Mouse (Mus musculus) midbrain, embryonic 10.5 days (tissue): ENCODE data around the gene Tnfrsf26. TPM values are rescaled to one million over a fixed set of nuclear protein-coding genes. Genes with fewer than 3 reads are reported as not detected.
"Not testable (repeated sequence)": the region's sequence is repeated elsewhere in the genome, so short reads cannot be mapped to it uniquely, and the experiment has no call there.

Source experiments
- DNase-seq: peaks from one replicate; pipeline ENCODE4 v3.0.0-alpha.2; 2017; ENCODE audit warnings: low spot score
- H3K27ac ChIP-seq: fragments of 300-500 bp; sonication (generic); replicated peaks from 2 replicates; pipeline ENCODE4 v1.5.1; 2016; ENCODE audit warnings: mild to moderate bottlenecking
- H3K27me3 ChIP-seq: fragments of 300-500 bp; sonication (generic); 2 replicates; pipeline ENCODE4 v1.6.1; 2016; ENCODE audit warnings: low read depth, mild to moderate bottlenecking; ENCODE audit not compliant: poor library complexity, severe bottlenecking
- H3K36me3 ChIP-seq: fragments of 300-500 bp; sonication (generic); 2 replicates; pipeline ENCODE4 v1.6.1; 2016; ENCODE audit warnings: mild to moderate bottlenecking, moderate library complexity
- H3K4me1 ChIP-seq: fragments of 300-500 bp; sonication (generic); 2 replicates; pipeline ENCODE4 v1.6.1; 2016
- H3K4me3 ChIP-seq: fragments of 300-500 bp; sonication (generic); 2 replicates; pipeline ENCODE4 v1.5.1; 2016; ENCODE audit warnings: mild to moderate bottlenecking, moderate library complexity
- H3K9me3 ChIP-seq: fragments of 300-500 bp; sonication (generic); replicated peaks from 2 replicates; pipeline ENCODE4 v1.6.1; 2016; ENCODE audit warnings: mild to moderate bottlenecking
- WGBS: fragments of 180-500 bp; shearing (Covaris S2); methylation state at CpG from one replicate; pipeline ENCODE4 v1.1.7; 2016; 5-methylcytosine and 5-hydroxymethylcytosine counted together
- polyA plus RNA-seq: library from polyadenylated mRNA; unstranded; fragments of >200 nt; fragmentation: Nextera tagmentation; extraction: Ambion mirVana; gene quantifications from 2 replicates; pipeline ENCODE4 v1.2.1, GENCODE M21; 2016

Gene Tnfrsf26
- 0.29 and 0.41 TPM in 2 replicates for polyA plus RNA-seq

GRCm38 (mm10) chr7:143628540-143628939, at the start of gene Tnfrsf26:
Gene Tnfrsf26, minus strand, starts transcription at chr7:143628722.
- Histone ChIP-seq H3K4me1 (no peaks in the 10 kb centered on the region), H3K4me3 (no peak within 1 kb of the TSS), H3K27me3 (no peaks in the 10 kb centered on the region), H3K36me3 (no peaks in the 10 kb centered on the region), H3K9me3 (no peaks in the 10 kb centered on the region), H3K27ac (no peak within 1 kb of the TSS)
- no peak for DNase-seq
- 100% methylated on average over 1 of the region's 1 CpGs for WGBS

GRCm38 (mm10) chr7:143666427-143667311, 38.1 kb upstream of the Tnfrsf26 start:
- no peaks in the 10 kb centered on the region for H3K36me3 ChIP-seq
- H3K4me1 ChIP-seq = no peaks in the 10 kb centered on the region
- H3K4me3 ChIP-seq = no peak overlapping the region
- no peaks in the 10 kb centered on the region for H3K27me3 ChIP-seq
- no peak for DNase-seq
- H3K27ac ChIP-seq = no peak overlapping the region
- no peaks in the 10 kb centered on the region for H3K9me3 ChIP-seq

- 91% methylated on average over 2 of the region's 2 CpGs for WGBS
- H3K4me3 ChIP-seq = no peak overlapping the region
- no peak for DNase-seq
- H3K27ac ChIP-seq = no peak overlapping the region
- no peaks in the 10 kb centered on the region for H3K27me3 ChIP-seq
- no peaks in the 10 kb centered on the region for H3K9me3 ChIP-seq
- H3K4me1 ChIP-seq = no peaks in the 10 kb centered on the region
- no peaks in the 10 kb centered on the region for H3K36me3 ChIP-seq
Measured at GRCm38 (mm10) chr7:143663470-143663869, 34.9 kb upstream of the Tnfrsf26 start.

GRCm38 (mm10) chr7:143660797-143661196, 32.3 kb upstream of the Tnfrsf26 start:
- no peaks in the 10 kb centered on the region for H3K36me3 ChIP-seq
- no peak overlapping the region for H3K27ac ChIP-seq
- no peaks in the 10 kb centered on the region for H3K4me1 ChIP-seq
- DNase-seq = no peak
- H3K4me3 ChIP-seq = no peak overlapping the region
- no peaks in the 10 kb centered on the region for H3K9me3 ChIP-seq
- no peaks in the 10 kb centered on the region for H3K27me3 ChIP-seq

GRCm38 (mm10) chr7:143649769-143650346, 21.3 kb upstream of the Tnfrsf26 start:
- not testable (repeated sequence) for H3K27me3 ChIP-seq
- WGBS = 58% methylated on average over 10 of the region's 10 CpGs
- H3K4me3 ChIP-seq = peak overlapping the region; percentile 75

GRCm38 (mm10) chr7:143649034-143649768, 20.7 kb upstream of the Tnfrsf26 start, which contains the start of gene Tnfrsf22:
Gene Tnfrsf22, minus strand, starts transcription at chr7:143649661.
- WGBS = 2% methylated on average over 39 of the region's 39 CpGs
- peak within 1 kb of the TSS; percentile 78 for H3K27ac ChIP-seq
- no peaks in the 10 kb centered on the region for H3K36me3 ChIP-seq
- H3K9me3 ChIP-seq = peaks cover 9% of the 10 kb centered on the region; the same call in 1 of the 2 replicates
- no peaks in the 10 kb centered on the region for H3K4me1 ChIP-seq
- H3K4me3 ChIP-seq = peak within 1 kb of the TSS; percentile 75
- peak; percentile 86 for DNase-seq
- H3K27me3 ChIP-seq = no peaks in the 10 kb centered on the region

More at GRCm38 (mm10) chr7:143649769-143650346, 21.3 kb upstream of the Tnfrsf26 start:
- H3K36me3 ChIP-seq, H3K27ac ChIP-seq, H3K4me1 ChIP-seq, DNase-seq, H3K9me3 ChIP-seq: not testable (repeated sequence)

- H3K4me1 ChIP-seq = not testable (repeated sequence)
- 92% methylated on average over 2 of the region's 2 CpGs for WGBS
Measured at GRCm38 (mm10) chr7:143643949-143644348, 15.4 kb upstream of the Tnfrsf26 start.

GRCm38 (mm10) chr7:143636674-143637073, 8.2 kb upstream of the Tnfrsf26 start:
- 88% methylated on average over 1 of the region's 1 CpGs for WGBS
- Histone ChIP-seq H3K36me3 (peaks cover 6% of the 10 kb centered on the region; the same call in 1 of the 2 replicates), H3K4me1 (no peaks in the 10 kb centered on the region), H3K27ac (no peak overlapping the region), H3K9me3 (no peaks in the 10 kb centered on the region), H3K27me3 (no peaks in the 10 kb centered on the region), H3K4me3 (no peak overlapping the region)
- DNase-seq = no peak

More at GRCm38 (mm10) chr7:143643949-143644348, 15.4 kb upstream of the Tnfrsf26 start:
- H3K4me3 ChIP-seq, H3K9me3 ChIP-seq, H3K27me3 ChIP-seq, DNase-seq, H3K36me3 ChIP-seq, H3K27ac ChIP-seq: not testable (repeated sequence)

- H3K27me3 ChIP-seq = no peaks in the 10 kb centered on the region
- no peak for DNase-seq
- H3K4me1 ChIP-seq = no peaks in the 10 kb centered on the region
- 0 out of 2 replicates have a peak, but pooled peaks cover 4% of the 10 kb centered on the region for H3K36me3 ChIP-seq
- H3K9me3 ChIP-seq = no peaks in the 10 kb centered on the region
- no peak overlapping the region for H3K27ac ChIP-seq
- WGBS = 76% methylated on average over 2 of the region's 2 CpGs
- H3K4me3 ChIP-seq = no peak overlapping the region
Measured at GRCm38 (mm10) chr7:143631503-143631902, 3.0 kb upstream of the Tnfrsf26 start.

GRCm38 (mm10) chr7:143629501-143629900, 979 bp upstream of the Tnfrsf26 start:
- no peak for DNase-seq
- 62% methylated on average over 1 of the region's 1 CpGs for WGBS
- no peaks in the 10 kb centered on the region for H3K36me3 ChIP-seq

GRCm38 (mm10) chr7:143627555-143628286, 801 bp downstream of the Tnfrsf26 start:
- no peaks in the 10 kb centered on the region for H3K9me3 ChIP-seq
- WGBS = 68% methylated on average over 10 of the region's 10 CpGs
- no peaks in the 10 kb centered on the region for H3K4me1 ChIP-seq
- no peaks in the 10 kb centered on the region for H3K36me3 ChIP-seq
- H3K27me3 ChIP-seq = no peaks in the 10 kb centered on the region
- H3K4me3 ChIP-seq = no peak overlapping the region
- no peak for DNase-seq
- H3K27ac ChIP-seq = no peak overlapping the region

More at GRCm38 (mm10) chr7:143629501-143629900, 979 bp upstream of the Tnfrsf26 start:
- Histone ChIP-seq H3K4me3 (no peak overlapping the region), H3K27ac (no peak overlapping the region), H3K4me1 (no peaks in the 10 kb centered on the region), H3K9me3 (no peaks in the 10 kb centered on the region), H3K27me3 (no peaks in the 10 kb centered on the region)

- H3K27me3 ChIP-seq = no peaks in the 10 kb centered on the region
- H3K9me3 ChIP-seq = no peaks in the 10 kb centered on the region
- no peak overlapping the region for H3K27ac ChIP-seq
- no peak overlapping the region for H3K4me3 ChIP-seq
- 62% methylated on average over 2 of the region's 2 CpGs for WGBS
- H3K4me1 ChIP-seq = no peaks in the 10 kb centered on the region
- DNase-seq = no peak
- no peaks in the 10 kb centered on the region for H3K36me3 ChIP-seq
Measured at GRCm38 (mm10) chr7:143626178-143626577, 2.3 kb downstream of the Tnfrsf26 start.
